Mouse (Mus musculus) heart, adult 11 months (tissue): ENCODE measurements around the gene Ptpre.
A peak's percentile ranks its signal among the peaks of the same experiment; 100 is the strongest.
"Not testable (repeated sequence)": the region's sequence is repeated elsewhere in the genome, so short reads cannot be mapped to it uniquely, and the experiment has no call there.

ENCODE experiments used
- DNase-seq: peaks from one replicate; pipeline ENCODE4 v3.0.0; 2022

Ptpre gene

GRCm38 (mm10) chr7:135535908-135536307 lies 1.4 kb upstream of the Ptpre start:
- DNase-seq: no peak

- DNase-seq: peak; percentile 95
Measured at GRCm38 (mm10) chr7:135537948-135538741, 864 bp downstream of the Ptpre start.

GRCm38 (mm10) chr7:135539429-135539828 lies 2.1 kb downstream of the Ptpre start:
- DNase-seq: peak; percentile 88

GRCm38 (mm10) chr7:135542235-135542634 lies 5.0 kb downstream of the Ptpre start:
- DNase-seq: no peak

GRCm38 (mm10) chr7:135543033-135543432 lies 5.8 kb downstream of the Ptpre start:
- no peak for DNase-seq

- no peak for DNase-seq
Measured at GRCm38 (mm10) chr7:135544321-135544720, 7.0 kb downstream of the Ptpre start.

- DNase-seq: no peak
Measured at GRCm38 (mm10) chr7:135545957-135546356, 8.7 kb downstream of the Ptpre start.

- peak; percentile 89 for DNase-seq
Measured at GRCm38 (mm10) chr7:135546530-135546929, 9.2 kb downstream of the Ptpre start.

GRCm38 (mm10) chr7:135548434-135548833 lies 11.2 kb downstream of the Ptpre start:
- DNase-seq: no peak

GRCm38 (mm10) chr7:135551547-135551946 lies 14.3 kb downstream of the Ptpre start:
- peak; percentile 95 for DNase-seq

GRCm38 (mm10) chr7:135553550-135553949 lies 16.3 kb downstream of the Ptpre start:
- DNase-seq: no peak

GRCm38 (mm10) chr7:135556663-135557402 lies 19.6 kb downstream of the Ptpre start:
- no peak for DNase-seq

GRCm38 (mm10) chr7:135560280-135560679 lies 23.0 kb downstream of the Ptpre start:
- DNase-seq: no peak

- no peak for DNase-seq
Measured at GRCm38 (mm10) chr7:135564022-135564421, 26.7 kb downstream of the Ptpre start.

- DNase-seq: no peak
Measured at GRCm38 (mm10) chr7:135566013-135566412, 28.7 kb downstream of the Ptpre start.

- DNase-seq: no peak
Measured at GRCm38 (mm10) chr7:135567582-135567981, 30.3 kb downstream of the Ptpre start.

- DNase-seq: no peak
Measured at GRCm38 (mm10) chr7:135568550-135568949, 31.3 kb downstream of the Ptpre start.

GRCm38 (mm10) chr7:135571392-135571791 lies 34.1 kb downstream of the Ptpre start:
- DNase-seq: no peak

GRCm38 (mm10) chr7:135571951-135572559 lies 34.8 kb downstream of the Ptpre start:
- peak; percentile 95 for DNase-seq

- not testable (repeated sequence) for DNase-seq
Measured at GRCm38 (mm10) chr7:135575319-135576069, 38.2 kb downstream of the Ptpre start.

GRCm38 (mm10) chr7:135576329-135576728 lies 39.0 kb downstream of the Ptpre start:
- DNase-seq: no peak

GRCm38 (mm10) chr7:135578715-135579325 lies 41.5 kb downstream of the Ptpre start:
- DNase-seq: peak; percentile 78
